Mouse (Mus musculus): ENCODE measurements at regions not wholly inside any gene's neighbourhood (a gene's known extent, or its start where the extent isn't known, plus 50 kb on each side); places are given as distances from the start of the nearest gene placed in this dataset.

GRCm38 (mm10) chr12:118650483-118651160, 195.5 kb upstream of the Sp8 start:
- no peak for DNase-seq

GRCm38 (mm10) chr12:118649323-118649973, 196.7 kb upstream of the Sp8 start:
- no peak for DNase-seq

- DNase-seq, result no peak
These were observed 197.5 kb upstream of the Sp8 start for GRCm38 (mm10) chr12:118648673-118649072.

- DNase-seq, result no peak
These were observed 198.7 kb upstream of the Sp8 start for GRCm38 (mm10) chr12:118647270-118648042.

DNA sequence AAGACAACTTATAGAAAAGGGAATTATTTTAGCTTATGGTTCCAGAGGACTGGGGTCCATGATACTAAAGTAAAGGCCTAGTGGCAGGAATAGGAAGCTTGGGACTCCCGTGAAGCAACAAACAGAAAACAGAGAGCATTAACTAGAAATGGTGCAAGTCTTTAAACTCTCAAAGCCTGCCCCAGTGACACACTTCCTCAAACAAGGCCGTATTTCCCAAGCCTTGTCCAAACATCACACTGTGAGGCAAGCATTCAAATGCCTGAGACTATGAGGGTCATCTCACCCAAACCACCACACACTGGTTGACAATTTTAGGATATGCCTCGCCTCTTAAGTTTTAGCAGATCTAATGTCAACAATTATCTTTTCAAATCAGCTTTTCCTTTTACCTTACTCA, 205.2 kb upstream of the Sp8 start:
- no peak for DNase-seq

DNA sequence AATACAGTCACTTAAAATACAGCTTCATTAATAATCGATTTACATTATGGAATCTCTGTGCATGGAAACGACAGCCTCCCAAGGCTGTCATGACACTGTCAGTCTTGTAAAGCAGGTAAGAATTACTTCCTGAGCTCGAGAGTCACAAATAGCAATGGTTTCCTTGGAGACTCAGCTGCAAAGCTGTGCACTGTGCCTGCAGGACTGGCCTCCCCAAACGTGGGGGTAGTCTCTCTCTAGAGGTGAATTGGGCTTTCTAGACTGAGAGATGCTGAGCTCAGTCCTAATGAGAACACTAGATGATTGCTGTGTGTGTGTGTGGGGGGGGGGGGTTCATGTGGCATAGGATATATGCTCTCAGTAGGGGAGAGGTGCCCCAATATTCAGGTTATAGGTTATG, 208.9 kb upstream of the Sp8 start:
- no peak for DNase-seq

DNA sequence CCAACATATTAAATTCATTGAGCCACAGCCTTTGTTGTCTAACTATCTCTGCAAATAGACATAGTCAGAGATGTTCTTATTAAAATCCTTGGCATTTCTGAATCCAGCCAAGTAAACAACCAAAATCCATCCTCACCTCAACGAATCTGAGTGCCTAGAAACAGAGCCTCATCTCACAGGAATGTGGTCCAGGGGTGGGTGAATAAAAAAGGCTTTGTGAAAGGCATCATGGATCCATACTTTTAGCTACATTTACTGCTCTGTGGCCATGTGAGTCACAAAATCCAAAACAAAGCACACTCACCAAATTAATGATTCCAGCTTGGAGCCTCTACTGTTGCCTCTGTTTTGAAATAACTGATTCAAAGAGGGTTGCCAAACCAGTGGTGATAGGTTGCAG, 210.7 kb upstream of the Sp8 start:
- DNase-seq, result no peak

DNA sequence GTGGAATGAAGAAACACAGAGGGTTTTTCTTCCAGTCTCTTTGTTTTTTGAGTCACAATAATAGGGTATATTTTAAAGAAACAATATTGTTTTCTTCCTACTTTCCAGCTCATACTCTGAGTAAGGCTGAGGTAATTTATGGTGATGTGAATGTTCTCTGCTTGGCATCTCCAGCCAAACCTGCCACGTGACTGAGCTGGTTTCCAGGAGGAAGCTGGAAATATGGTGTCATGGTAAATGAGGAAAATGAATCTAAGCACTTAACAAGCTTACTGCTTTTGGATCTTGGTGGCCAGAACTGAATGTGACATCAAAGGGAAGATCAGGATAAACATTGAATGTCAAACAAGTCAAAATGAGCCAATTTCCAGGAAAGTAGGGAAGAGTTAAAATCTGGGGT, 215.8 kb upstream of the Sp8 start:
- no peak for DNase-seq

GRCm38 (mm10) chr12:118621697-118622485, 224.2 kb upstream of the Sp8 start:
- no peak for DNase-seq

DNA sequence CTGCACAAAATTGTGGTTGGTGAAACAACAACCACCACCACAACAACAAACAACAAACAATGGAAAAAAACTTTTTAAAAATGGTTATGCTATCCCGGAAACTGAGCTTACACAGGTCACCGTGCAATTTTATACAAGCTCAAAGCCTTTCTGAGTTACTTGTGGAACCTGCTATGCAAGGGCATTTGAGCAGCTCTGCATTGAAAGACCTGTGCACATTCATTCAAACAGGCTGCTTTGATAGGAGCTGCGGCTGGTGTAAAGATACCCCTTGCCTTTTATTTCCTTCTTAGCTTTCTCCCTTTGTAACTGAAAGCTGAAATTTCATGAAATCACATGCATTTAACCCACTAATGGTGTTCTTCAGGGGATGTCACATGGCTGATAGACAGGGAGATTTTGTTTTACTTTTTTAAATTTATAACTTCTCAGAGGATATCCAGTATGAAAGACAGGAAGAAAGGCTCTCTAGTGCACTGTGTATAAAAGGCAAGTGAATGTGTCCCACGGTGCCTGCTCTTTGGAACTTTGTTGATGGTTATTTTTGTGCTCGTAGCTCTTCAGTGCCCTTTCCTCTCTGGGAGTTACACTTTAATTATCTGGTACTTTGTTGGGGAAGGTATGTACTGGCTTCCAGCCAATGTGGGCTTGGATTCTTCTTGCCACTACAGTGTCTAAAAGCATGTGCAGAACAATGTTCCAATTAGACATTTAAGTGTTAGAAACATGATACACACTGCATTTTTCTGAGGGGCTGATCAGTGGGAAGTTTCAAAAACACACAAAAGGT, 225.1 kb upstream of the Sp8 start:
- peak; percentile 59 to 78 for DNase-seq

DNA sequence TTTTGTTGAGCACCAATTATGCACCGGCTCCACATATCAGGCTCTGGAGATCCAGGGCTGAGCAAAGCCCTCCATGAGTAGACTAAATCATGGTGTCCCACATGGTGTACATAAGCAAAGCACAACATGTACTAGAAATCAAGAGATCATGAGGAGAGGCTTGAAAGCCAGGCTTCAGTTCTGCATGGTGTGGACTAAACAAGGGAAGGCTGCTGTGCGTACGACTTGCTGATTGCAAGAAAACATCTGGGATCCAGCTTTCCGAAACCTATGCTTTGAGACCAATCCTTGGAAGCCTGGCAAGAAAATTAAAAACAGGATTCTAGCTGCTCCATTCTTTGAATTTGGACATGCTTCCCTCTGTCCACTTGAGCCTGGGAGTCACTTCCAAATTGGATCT, 249.1 kb upstream of the Sp8 start:
- no peak for DNase-seq

DNA sequence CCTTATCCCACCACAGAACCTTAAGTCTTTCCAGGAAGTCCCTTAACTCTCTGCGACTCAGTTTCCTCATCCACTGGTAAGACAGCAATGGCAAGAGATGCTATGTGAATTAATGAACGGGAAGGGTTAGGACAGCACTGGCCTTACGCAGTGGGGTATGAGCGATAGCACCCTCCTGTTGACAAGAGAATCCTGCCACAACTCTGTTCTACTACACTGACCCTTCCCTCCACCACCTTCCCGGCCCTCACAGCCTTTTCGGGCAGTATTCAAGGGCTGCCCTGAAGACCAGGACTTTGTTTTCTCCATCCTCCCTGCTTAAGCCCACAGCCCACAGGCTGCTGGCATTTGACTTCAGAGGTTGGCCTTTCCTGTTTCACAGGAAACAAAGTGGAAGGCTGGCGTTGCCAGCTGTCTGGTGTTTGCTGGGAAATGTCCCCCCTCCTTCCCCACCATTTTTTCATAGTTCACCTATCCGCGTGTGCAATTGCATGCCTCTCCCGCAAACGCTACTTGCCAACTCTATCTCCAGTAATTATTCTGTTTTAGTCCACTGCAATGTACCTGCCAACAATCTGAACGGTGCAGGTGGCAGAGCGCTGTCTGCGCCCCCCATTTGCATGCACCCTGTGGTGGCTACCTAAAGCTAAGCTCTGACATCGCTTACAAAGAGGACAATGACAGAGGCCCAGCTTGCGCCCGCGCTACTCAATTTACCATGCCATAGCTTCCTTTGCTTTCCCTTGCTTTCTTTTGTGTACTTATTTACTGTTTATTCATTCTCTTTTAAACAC, 251.2 kb upstream of the Sp8 start:
- no peak for DNase-seq

DNA sequence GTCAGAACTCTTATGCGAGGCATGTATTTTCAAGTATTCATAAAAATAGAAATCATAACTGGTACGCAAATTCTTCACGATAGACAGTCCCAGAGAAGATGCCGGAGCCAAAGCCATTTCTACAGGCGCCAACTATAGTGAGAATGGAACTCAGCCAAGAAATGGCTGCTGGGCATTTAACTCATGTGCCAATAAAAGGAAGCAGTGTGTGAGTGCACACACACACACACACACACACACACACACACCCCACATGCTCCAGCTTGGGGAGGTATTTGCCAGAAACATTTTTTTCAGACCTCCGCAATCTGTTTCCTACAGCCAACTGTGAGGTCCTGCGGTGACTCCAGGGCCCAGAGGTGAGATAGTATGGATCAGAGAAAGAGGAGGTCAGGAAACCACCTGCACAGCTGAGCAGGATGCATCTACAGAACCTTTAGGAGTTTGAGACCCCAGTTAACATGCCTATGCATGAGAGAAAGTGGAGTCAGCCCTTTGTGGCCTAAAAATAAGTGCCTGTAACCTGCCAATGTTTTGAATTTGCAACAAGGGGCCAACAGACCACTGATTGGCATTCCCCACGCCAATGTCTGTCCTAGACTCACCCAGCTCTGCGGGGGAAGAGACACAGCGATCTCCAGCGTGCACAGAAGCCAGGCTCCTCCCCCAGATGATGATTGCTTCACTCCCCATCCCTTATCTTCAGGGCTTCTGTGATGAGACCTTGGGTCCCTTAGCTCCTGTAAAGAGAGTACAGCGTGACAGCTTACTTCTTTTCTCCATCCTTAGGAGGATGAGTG, 262.1 kb upstream of the Sp8 start:
- no peak for DNase-seq

GRCm38 (mm10) chr12:118569811-118570210, 268.6 kb upstream of the Sp4 start:
- no peak for DNase-seq

- DNase-seq, result no peak
These were observed 265.4 kb upstream of the Sp4 start for GRCm38 (mm10) chr12:118566681-118567080.

DNA sequence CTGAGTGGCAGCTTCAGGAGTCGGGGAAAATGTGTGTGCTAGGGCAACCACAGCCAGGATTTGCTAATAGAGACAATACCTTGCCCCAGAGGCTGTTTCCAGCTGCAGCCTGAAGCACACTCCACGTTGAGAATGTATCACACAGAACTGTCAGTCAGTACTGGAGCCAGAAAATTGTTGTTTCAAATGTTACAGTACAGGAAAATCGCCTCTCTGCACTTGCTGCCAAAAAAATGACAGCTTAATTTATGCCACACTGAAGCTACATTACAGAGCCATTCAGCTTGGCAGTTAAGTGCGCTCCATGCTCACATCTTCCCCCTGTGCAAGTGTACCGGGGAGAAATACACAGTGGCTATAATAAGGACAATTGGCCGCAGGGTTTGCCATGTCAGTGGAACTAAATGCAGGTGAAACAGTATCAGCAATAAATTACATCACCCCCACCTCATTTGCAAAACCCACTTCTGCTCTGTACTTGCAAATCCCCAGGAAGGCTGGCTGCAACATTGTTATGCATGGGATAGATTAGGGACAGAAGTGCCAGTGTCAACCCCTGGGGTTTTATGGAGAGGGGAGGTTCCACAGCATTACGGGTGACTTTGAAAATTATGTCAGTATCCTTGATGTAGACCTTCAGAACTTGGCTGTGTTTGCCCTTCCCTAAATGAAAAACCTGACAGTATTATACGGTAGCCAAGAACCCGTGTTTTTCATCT, 263.3 kb upstream of the Sp4 start:
- no peak for DNase-seq

GRCm38 (mm10) chr12:118562226-118562625, 261.0 kb upstream of the Sp4 start:
- DNase-seq, result peak; percentile 18 to 39

DNA sequence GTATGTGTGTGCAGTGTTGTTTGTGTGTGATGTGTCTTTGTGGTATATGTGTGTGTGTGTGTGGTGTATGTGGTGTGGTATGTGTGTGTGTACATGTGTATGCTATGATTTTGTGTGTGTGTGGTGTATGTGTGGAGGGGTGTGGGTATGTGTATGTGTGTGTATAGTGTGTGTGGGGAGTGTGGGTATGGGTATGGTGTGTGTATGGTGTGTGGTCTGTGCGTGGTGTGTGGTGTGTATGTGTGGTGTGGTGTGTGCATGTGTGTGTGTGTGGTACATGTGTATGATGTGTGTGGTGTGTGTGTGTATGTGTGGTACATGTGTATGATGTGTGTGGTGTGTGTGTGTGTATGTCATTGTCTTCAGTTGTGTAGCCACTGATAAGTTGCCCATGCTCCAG, 247.8 kb upstream of the Sp4 start:
- no peak for DNase-seq

DNA sequence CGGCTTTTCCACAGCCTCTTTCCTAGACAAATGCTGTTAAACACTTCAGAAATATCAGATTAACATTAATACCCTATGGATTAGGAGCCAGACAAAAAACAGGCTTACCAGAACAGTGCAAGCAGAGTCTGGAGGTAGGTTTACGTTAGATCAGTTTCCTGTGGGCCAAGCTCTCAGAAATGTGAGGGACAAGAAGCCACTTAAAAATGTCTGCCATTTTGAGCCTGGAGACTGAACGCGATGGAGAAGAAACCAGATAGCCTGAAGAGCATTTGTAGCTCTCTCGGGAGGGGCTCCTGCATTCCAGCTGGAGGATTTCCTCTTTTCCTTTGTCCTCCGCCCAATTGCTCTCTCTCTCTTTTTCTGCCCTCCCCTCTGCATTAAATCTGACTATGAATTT, 239.1 kb upstream of the Sp4 start:
- no peak for DNase-seq

GRCm38 (mm10) chr12:118530514-118530913, 229.3 kb upstream of the Sp4 start:
- no peak for DNase-seq
